Mouse (Mus musculus): ENCODE data around the gene Nell1. TPM values are rescaled to one million over a fixed set of nuclear protein-coding genes. Genes with fewer than 3 reads are reported as not detected.

Gene Nell1
- total RNA-seq, 2 experiments from 2014 or later, result 0.09 to 0.38 TPM

DNA sequence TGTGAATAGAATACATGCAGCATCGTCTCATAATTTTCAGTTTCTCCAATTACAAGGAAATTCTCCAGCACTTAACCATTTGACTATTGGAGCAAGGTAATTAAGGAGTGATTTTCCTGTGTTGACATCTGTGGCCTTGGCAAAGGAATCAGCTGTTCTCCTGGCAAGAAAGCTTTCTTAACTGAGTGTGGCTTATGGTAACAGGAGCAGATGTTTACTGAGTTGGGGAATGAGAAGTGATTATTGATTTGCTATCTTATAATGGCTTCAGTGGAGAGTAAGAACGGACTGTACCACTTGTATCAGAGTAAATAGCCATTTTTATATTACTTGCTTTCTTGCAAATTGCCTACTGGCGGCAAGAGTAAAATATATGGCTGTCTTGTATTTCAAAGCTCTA lies 913.0 kb downstream of the Nell1 start:
- DNase-seq, result no peak

- DNase-seq, result no peak
Measured at GRCm38 (mm10) chr7:50899541-50900088, 925.0 kb downstream of the Nell1 start.

Other genes starting within 250 kb of the Nell1 start
- gene Htatip2, start 215.7 kb upstream of the Nell1 start, total RNA-seq (2021), result 1 to 10 TPM; 1.3 to 1.7 TPM
- 10 to 100 TPM; 11.1 to 15.4 TPM for gene Prmt3, start 196.5 kb upstream of the Nell1 start, total RNA-seq (2021)
- gene Slc6a5, start 64.7 kb upstream of the Nell1 start, total RNA-seq (2021), result not detected

All from gastrocnemius, postnatal 10 days (tissue).